Mouse (Mus musculus) forebrain, embryonic 12.5 days (tissue): ENCODE measurements around the gene Gpx6. TPM values are rescaled to one million over a fixed set of nuclear protein-coding genes. Genes with fewer than 3 reads are reported as not detected.

Experiments
- ATAC-seq: fragments of 200-750 bp; cut with Nextera tagmentation; 2 replicates; pipeline ENCODE4 v1.8.0; 2017; ENCODE audit warnings: moderate TSS enrichment; ENCODE audit not compliant: low FRiP score
- H3K27ac ChIP-seq: fragments of 300-500 bp; sonication (generic); 2 replicates; pipeline ENCODE4 v1.5.1; 2016; ENCODE audit warnings: mild to moderate bottlenecking
- H3K27me3 ChIP-seq: fragments of 300-500 bp; sonication (generic); 2 replicates; pipeline ENCODE4 v1.6.1; 2016; ENCODE audit warnings: mild to moderate bottlenecking
- H3K36me3 ChIP-seq: fragments of 300-500 bp; sonication (generic); replicated peaks from 2 replicates; pipeline ENCODE4 v1.6.1; 2016; ENCODE audit warnings: mild to moderate bottlenecking
- H3K4me1 ChIP-seq: fragments of 300-500 bp; sonication (generic); 2 replicates; pipeline ENCODE4 v1.6.1; 2016
- H3K4me2 ChIP-seq: fragments of 300-500 bp; sonication (generic); 2 replicates; pipeline ENCODE4 v1.6.1; 2016; ENCODE audit warnings: mild to moderate bottlenecking, moderate library complexity
- H3K4me3 ChIP-seq: fragments of 300-500 bp; sonication (generic); replicated peaks from 2 replicates; pipeline ENCODE4 v1.5.1; 2016; ENCODE audit warnings: mild to moderate bottlenecking
- H3K9ac ChIP-seq: fragments of 300-500 bp; sonication (generic); 2 replicates; pipeline ENCODE4 v1.6.1; 2016; ENCODE audit warnings: mild to moderate bottlenecking
- H3K9me3 ChIP-seq: fragments of 300-500 bp; sonication (generic); 2 replicates; pipeline ENCODE4 v1.6.1; 2016
- WGBS: fragments of 180-500 bp; shearing (Covaris S2); methylation state at CpG from one replicate; pipeline ENCODE4 v1.1.7; 2016; 5-methylcytosine and 5-hydroxymethylcytosine counted together
- polyA plus RNA-seq: library from polyadenylated mRNA; unstranded; fragments of >200 nt; fragmentation: Nextera tagmentation; extraction: Ambion mirVana; gene quantifications from 2 replicates; pipeline ENCODE4 v1.2.1, GENCODE M21; 2016

The Gpx6 gene
- polyA plus RNA-seq, 1 experiment from 2014 or later = not detected

- Histone ChIP-seq H3K9ac (no peak within 1 kb of the TSS), H3K9me3 (no peaks in the 10 kb centered on the region), H3K36me3 (no peaks in the 10 kb centered on the region), H3K4me3 (no peak within 1 kb of the TSS), H3K27ac (no peak within 1 kb of the TSS), H3K4me2 (no peak within 1 kb of the TSS), H3K27me3 (no peaks in the 10 kb centered on the region), H3K4me1 (no peaks in the 10 kb centered on the region)
- 94% methylated on average over 6 of the region's 6 CpGs for WGBS
- no peak for ATAC-seq
Observed at GRCm38 (mm10) chr13:21292631-21293030, 19.3 kb upstream of the Gpx6 start, which contains the start of gene Gpx5. Gpx5 (minus strand) TSS chr13:21292731.

- no peaks in the 10 kb centered on the region for H3K27me3 ChIP-seq
- no peak overlapping the region for H3K4me3 ChIP-seq
- H3K4me1 ChIP-seq = no peaks in the 10 kb centered on the region
- no peaks in the 10 kb centered on the region for H3K36me3 ChIP-seq
- ATAC-seq = no peak
- no peaks in the 10 kb centered on the region for H3K9me3 ChIP-seq
- no peak overlapping the region for H3K27ac ChIP-seq
- H3K4me2 ChIP-seq = no peak overlapping the region
- H3K9ac ChIP-seq = no peak overlapping the region
- WGBS = 42% methylated on average over 3 of the region's 3 CpGs
Observed at GRCm38 (mm10) chr13:21298557-21298956, 13.4 kb upstream of the Gpx6 start.

- Histone ChIP-seq H3K4me1 (no peaks in the 10 kb centered on the region), H3K9ac (no peak overlapping the region), H3K36me3 (no peaks in the 10 kb centered on the region), H3K9me3 (no peaks in the 10 kb centered on the region), H3K27me3 (no peaks in the 10 kb centered on the region), H3K4me3 (no peak overlapping the region), H3K4me2 (no peak overlapping the region), H3K27ac (no peak overlapping the region)
- WGBS = 77% methylated on average over 3 of the region's 3 CpGs
- ATAC-seq = no peak
Observed at GRCm38 (mm10) chr13:21304483-21305066, 7.3 kb upstream of the Gpx6 start.

- Histone ChIP-seq H3K4me3 (no peak overlapping the region), H3K27me3 (no peaks in the 10 kb centered on the region), H3K36me3 (no peaks in the 10 kb centered on the region), H3K4me2 (no peak overlapping the region), H3K9me3 (no peaks in the 10 kb centered on the region), H3K9ac (no peak overlapping the region), H3K27ac (no peak overlapping the region), H3K4me1 (no peaks in the 10 kb centered on the region)
- ATAC-seq = no peak
- WGBS = 64% methylated on average over 2 of the region's 2 CpGs
Observed at GRCm38 (mm10) chr13:21309788-21310187, 2.1 kb upstream of the Gpx6 start.

- 34% methylated on average over 5 of the region's 5 CpGs for WGBS
- no peak for ATAC-seq
- Histone ChIP-seq H3K9me3 (no peaks in the 10 kb centered on the region), H3K4me1 (no peaks in the 10 kb centered on the region), H3K4me3 (no peak overlapping the region), H3K27me3 (no peaks in the 10 kb centered on the region), H3K36me3 (no peaks in the 10 kb centered on the region), H3K27ac (no peak overlapping the region), H3K9ac (no peak overlapping the region), H3K4me2 (no peak overlapping the region)
Observed at GRCm38 (mm10) chr13:21312854-21313253, 929 bp downstream of the Gpx6 start.

- no peak overlapping the region for H3K4me3 ChIP-seq
- no peaks in the 10 kb centered on the region for H3K9me3 ChIP-seq
- H3K4me2 ChIP-seq = no peak overlapping the region
- 87% methylated on average over 4 of the region's 4 CpGs for WGBS
- H3K36me3 ChIP-seq = no peaks in the 10 kb centered on the region
- no peaks in the 10 kb centered on the region for H3K27me3 ChIP-seq
- H3K27ac ChIP-seq = no peak overlapping the region
- no peak for ATAC-seq
- H3K9ac ChIP-seq = no peak overlapping the region
- H3K4me1 ChIP-seq = no peaks in the 10 kb centered on the region
Observed at GRCm38 (mm10) chr13:21313903-21314302, 2.0 kb downstream of the Gpx6 start.

- Histone ChIP-seq H3K9ac (no peak overlapping the region), H3K27ac (no peak overlapping the region), H3K4me1 (peaks cover 6% of the 10 kb centered on the region; the same call in 1 of the 2 replicates), H3K36me3 (no peaks in the 10 kb centered on the region), H3K4me2 (no peak overlapping the region), H3K9me3 (no peaks in the 10 kb centered on the region), H3K27me3 (peaks cover 8% of the 10 kb centered on the region), H3K4me3 (no peak overlapping the region)
- WGBS = 78% methylated on average over 3 of the region's 3 CpGs
- ATAC-seq = no peak
Observed at GRCm38 (mm10) chr13:21320262-21320661, 8.3 kb downstream of the Gpx6 start.

- Histone ChIP-seq H3K9me3 (no peaks in the 10 kb centered on the region), H3K4me1 (peaks cover 6% of the 10 kb centered on the region; the same call in 1 of the 2 replicates), H3K4me2 (peak overlapping the region; percentile 43), H3K27ac (no peak overlapping the region), H3K9ac (peak overlapping the region; percentile 13; the same call in 1 of the 2 replicates), H3K4me3 (peak overlapping the region; percentile 33), H3K27me3 (peaks cover 8% of the 10 kb centered on the region), H3K36me3 (no peaks in the 10 kb centered on the region)
- WGBS = 2% methylated on average over 18 of the region's 18 CpGs
- ATAC-seq = no peak
Observed at GRCm38 (mm10) chr13:21321890-21322494, 10.1 kb downstream of the Gpx6 start.

- H3K4me3 ChIP-seq = peak overlapping the region; percentile 33
- 0 out of 2 replicates have a peak overlapping the region, but pooled peaks have one; percentile 13 for H3K9ac ChIP-seq
- H3K4me1 ChIP-seq = peaks cover 11% of the 10 kb centered on the region
- H3K4me2 ChIP-seq = peak overlapping the region; percentile 43
- no peak overlapping the region for H3K27ac ChIP-seq
- 11% methylated on average over 18 of the region's 18 CpGs for WGBS
- H3K27me3 ChIP-seq = peaks cover 8% of the 10 kb centered on the region
- H3K36me3 ChIP-seq = no peaks in the 10 kb centered on the region
- ATAC-seq = no peak; the same call in 1 of the 2 replicates
- no peaks in the 10 kb centered on the region for H3K9me3 ChIP-seq
Observed at GRCm38 (mm10) chr13:21322509-21323375, 10.8 kb downstream of the Gpx6 start.

- peaks cover 11% of the 10 kb centered on the region for H3K4me1 ChIP-seq
- no peak overlapping the region for H3K9ac ChIP-seq
- ATAC-seq = no peak
- H3K27me3 ChIP-seq = peaks cover 8% of the 10 kb centered on the region
- 0 out of 2 replicates have a peak overlapping the region, but pooled peaks have one; percentile 43 for H3K4me2 ChIP-seq
- H3K27ac ChIP-seq = no peak overlapping the region
- H3K9me3 ChIP-seq = no peaks in the 10 kb centered on the region
- no peak overlapping the region for H3K4me3 ChIP-seq
- 70% methylated on average over 6 of the region's 6 CpGs for WGBS
- no peaks in the 10 kb centered on the region for H3K36me3 ChIP-seq
Observed at GRCm38 (mm10) chr13:21323405-21323804, 11.5 kb downstream of the Gpx6 start.

GRCm38 (mm10) chr13:21326191-21326590 is 14.3 kb downstream of the Gpx6 start:
- peak; percentile 6; the same call in 1 of the 2 replicates for ATAC-seq
- peak overlapping the region; percentile 44; the same call in 1 of the 2 replicates for H3K4me3 ChIP-seq
- H3K4me1 ChIP-seq = peaks cover 11% of the 10 kb centered on the region
- H3K27ac ChIP-seq = no peak overlapping the region
- no peak overlapping the region for H3K9ac ChIP-seq
- H3K9me3 ChIP-seq = no peaks in the 10 kb centered on the region
- H3K36me3 ChIP-seq = no peaks in the 10 kb centered on the region
- peaks cover 8% of the 10 kb centered on the region for H3K27me3 ChIP-seq
- 8% methylated on average over 4 of the region's 4 CpGs for WGBS
- H3K4me2 ChIP-seq = peak overlapping the region; percentile 57

GRCm38 (mm10) chr13:21326657-21327211 is 14.8 kb downstream of the Gpx6 start:
- H3K4me2 ChIP-seq = peak overlapping the region; percentile 57
- no peaks in the 10 kb centered on the region for H3K9me3 ChIP-seq
- H3K4me3 ChIP-seq = peak overlapping the region; percentile 44
- H3K4me1 ChIP-seq = peaks cover 11% of the 10 kb centered on the region
- peaks cover 8% of the 10 kb centered on the region for H3K27me3 ChIP-seq
- no peak overlapping the region for H3K27ac ChIP-seq
- no peaks in the 10 kb centered on the region for H3K36me3 ChIP-seq
- WGBS = 1% methylated on average over 24 of the region's 24 CpGs
- H3K9ac ChIP-seq = peak overlapping the region; percentile 42
- peak; percentile 72 for ATAC-seq
